Mouse (Mus musculus) embryonic fibroblast, embryonic 13.5 days (primary cell): ENCODE measurements at regions not wholly inside any gene's neighbourhood (a gene's known extent, or its start where the extent isn't known, plus 50 kb on each side); places are given as distances from the start of the nearest gene placed in this dataset.

ENCODE experiments used
- CTCF ChIP-seq: IDR thresholded peaks from 2 replicates; pipeline ENCODE4 v1.5.1; 2011; ENCODE audit warnings: mild to moderate bottlenecking, control low read depth, low read length, moderate library complexity, borderline replicate concordance; ENCODE audit not compliant: insufficient read depth
- POLR2A ChIP-seq: IDR thresholded peaks from 2 replicates; pipeline ENCODE4 v1.6.1; 2011; ENCODE audit warnings: low read depth, mild to moderate bottlenecking, control low read depth, low read length, moderate library complexity

DNA sequence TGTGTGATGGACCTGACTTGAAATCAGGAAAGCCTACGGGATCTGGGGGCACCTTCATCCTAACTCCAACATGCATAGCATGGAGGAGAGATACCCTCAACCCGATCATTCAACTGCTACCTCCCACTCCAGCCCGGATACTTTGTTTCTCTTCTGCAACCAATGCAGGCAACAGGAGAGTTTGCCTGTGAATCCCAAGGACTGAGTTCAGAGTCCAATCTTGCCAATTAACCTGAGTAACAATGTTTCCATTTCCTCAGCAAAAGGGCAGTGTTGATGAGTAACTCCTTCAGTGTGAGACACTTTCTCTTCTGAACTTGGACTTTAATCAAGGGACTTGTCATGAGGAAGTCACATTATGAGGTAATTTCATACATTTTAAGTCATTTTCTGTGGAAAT lies 129.1 kb upstream of the Gdf10 start:
- no peak for TF ChIP-seq CTCF
- no peak for TF ChIP-seq POLR2A
